Mouse (Mus musculus) heart, embryonic 12.5 days (tissue): ENCODE measurements around the gene Zfp423. TPM values are rescaled to one million over a fixed set of nuclear protein-coding genes. Genes with fewer than 3 reads are reported as not detected.

Experiments used
- ATAC-seq: fragments of 200-750 bp; cut with Nextera tagmentation; 2 replicates; pipeline ENCODE4 v1.8.0; 2017; ENCODE audit warnings: moderate TSS enrichment, moderate library complexity; ENCODE audit not compliant: insufficient number of reproducible peaks, low FRiP score
- H3K27ac ChIP-seq: fragments of 300-500 bp; sonication (generic); 2 replicates; pipeline ENCODE4 v1.5.1; 2016; ENCODE audit warnings: mild to moderate bottlenecking, moderate library complexity; ENCODE audit not compliant: poor library complexity, severe bottlenecking
- H3K27me3 ChIP-seq: fragments of 300-500 bp; sonication (generic); replicated peaks from 2 replicates; pipeline ENCODE4 v1.6.1; 2016; ENCODE audit warnings: mild to moderate bottlenecking, moderate library complexity
- H3K36me3 ChIP-seq: fragments of 300-500 bp; sonication (generic); 2 replicates; pipeline ENCODE4 v1.6.1; 2016; ENCODE audit warnings: mild to moderate bottlenecking, moderate library complexity
- H3K4me1 ChIP-seq: fragments of 300-500 bp; sonication (generic); replicated peaks from 2 replicates; pipeline ENCODE4 v1.6.1; 2016; ENCODE audit warnings: mild to moderate bottlenecking
- H3K4me2 ChIP-seq: fragments of 300-500 bp; sonication (generic); 2 replicates; pipeline ENCODE4 v1.6.1; 2016; ENCODE audit warnings: mild to moderate bottlenecking, moderate library complexity
- H3K4me3 ChIP-seq: fragments of 300-500 bp; sonication (generic); 2 replicates; pipeline ENCODE4 v1.5.1; 2016; ENCODE audit warnings: mild to moderate bottlenecking
- H3K9ac ChIP-seq: fragments of 300-500 bp; sonication (generic); 2 replicates; pipeline ENCODE4 v1.6.1; 2016; ENCODE audit warnings: mild to moderate bottlenecking, moderate library complexity
- H3K9me3 ChIP-seq: fragments of 300-500 bp; sonication (generic); replicated peaks from 2 replicates; pipeline ENCODE4 v1.6.1; 2016; ENCODE audit warnings: mild to moderate bottlenecking, moderate library complexity
- WGBS: fragments of 180-500 bp; shearing (Covaris S2); methylation state at CpG from one replicate; pipeline ENCODE4 v1.1.7; 2016; 5-methylcytosine and 5-hydroxymethylcytosine counted together
- polyA plus RNA-seq: library from polyadenylated mRNA; unstranded; fragments of >200 nt; fragmentation: Nextera tagmentation; extraction: Ambion mirVana; gene quantifications from 2 replicates; pipeline ENCODE4 v1.2.1, GENCODE M21; 2016

The Zfp423 gene
- polyA plus RNA-seq, 1 experiment from 2014 or later = 6.3 TPM

GRCm38 (mm10) chr8:87680034-87680433 is 279.4 kb downstream of the Zfp423 start:
- Histone ChIP-seq H3K36me3 (peaks cover 5% of the 10 kb centered on the region; the same call in 1 of the 2 replicates), H3K27ac (no peak overlapping the region), H3K27me3 (0 out of 2 replicates have a peak, but pooled peaks cover 3% of the 10 kb centered on the region), H3K9me3 (peaks cover 5% of the 10 kb centered on the region; the same call in 1 of the 2 replicates), H3K4me2 (no peak overlapping the region), H3K4me1 (no peaks in the 10 kb centered on the region), H3K9ac (no peak overlapping the region), H3K4me3 (no peak overlapping the region)
- ATAC-seq = no peak
- 64% methylated on average over 3 of the region's 3 CpGs for WGBS

GRCm38 (mm10) chr8:87679431-87680003 is 279.9 kb downstream of the Zfp423 start:
- 81% methylated on average over 11 of the region's 11 CpGs for WGBS
- Histone ChIP-seq H3K9ac (no peak overlapping the region), H3K4me3 (no peak overlapping the region), H3K27me3 (0 out of 2 replicates have a peak, but pooled peaks cover under 1% of the 10 kb centered on the region), H3K27ac (no peak overlapping the region), H3K36me3 (peaks cover 5% of the 10 kb centered on the region; the same call in 1 of the 2 replicates), H3K4me2 (no peak overlapping the region), H3K4me1 (no peaks in the 10 kb centered on the region), H3K9me3 (peaks cover 5% of the 10 kb centered on the region; the same call in 1 of the 2 replicates)
- no peak for ATAC-seq

- Histone ChIP-seq H3K4me1 (no peaks in the 10 kb centered on the region), H3K4me2 (no peak overlapping the region), H3K9ac (no peak overlapping the region), H3K4me3 (no peak overlapping the region), H3K9me3 (peaks cover 5% of the 10 kb centered on the region; the same call in 1 of the 2 replicates), H3K27ac (no peak overlapping the region), H3K36me3 (0 out of 2 replicates have a peak, but pooled peaks cover 5% of the 10 kb centered on the region), H3K27me3 (no peaks in the 10 kb centered on the region)
- ATAC-seq = no peak
- 75% methylated on average over 9 of the region's 9 CpGs for WGBS
These were observed 284.0 kb downstream of the Zfp423 start for GRCm38 (mm10) chr8:87675411-87675810.

- H3K27me3 ChIP-seq = no peaks in the 10 kb centered on the region
- no peak overlapping the region for H3K27ac ChIP-seq
- H3K4me1 ChIP-seq = no peaks in the 10 kb centered on the region
- 70% methylated on average over 7 of the region's 7 CpGs for WGBS
- peaks cover 5% of the 10 kb centered on the region; the same call in 1 of the 2 replicates for H3K9me3 ChIP-seq
- no peak overlapping the region for H3K4me3 ChIP-seq
- no peak overlapping the region for H3K9ac ChIP-seq
- no peak overlapping the region for H3K4me2 ChIP-seq
- no peaks in the 10 kb centered on the region for H3K36me3 ChIP-seq
- ATAC-seq = no peak
These were observed 285.2 kb downstream of the Zfp423 start for GRCm38 (mm10) chr8:87674157-87674556.

GRCm38 (mm10) chr8:87672214-87672613 is 287.2 kb downstream of the Zfp423 start:
- Histone ChIP-seq H3K36me3 (no peaks in the 10 kb centered on the region), H3K4me3 (no peak overlapping the region), H3K9ac (no peak overlapping the region), H3K27me3 (no peaks in the 10 kb centered on the region), H3K27ac (no peak overlapping the region), H3K9me3 (no peaks in the 10 kb centered on the region), H3K4me2 (no peak overlapping the region), H3K4me1 (no peaks in the 10 kb centered on the region)
- no peak for ATAC-seq
- 80% methylated on average over 2 of the region's 2 CpGs for WGBS

GRCm38 (mm10) chr8:87671209-87671970 is 288.0 kb downstream of the Zfp423 start:
- ATAC-seq = no peak
- WGBS = 79% methylated on average over 13 of the region's 13 CpGs

GRCm38 (mm10) chr8:87670232-87670631 is 289.2 kb downstream of the Zfp423 start:
- no peak for ATAC-seq
- 87% methylated on average over 3 of the region's 3 CpGs for WGBS
- Histone ChIP-seq H3K9me3 (no peaks in the 10 kb centered on the region), H3K27ac (no peak overlapping the region), H3K27me3 (peaks cover 5% of the 10 kb centered on the region; the same call in 1 of the 2 replicates), H3K4me1 (no peaks in the 10 kb centered on the region), H3K4me3 (no peak overlapping the region), H3K36me3 (no peaks in the 10 kb centered on the region), H3K4me2 (no peak overlapping the region), H3K9ac (no peak overlapping the region)

More at GRCm38 (mm10) chr8:87671209-87671970, 288.0 kb downstream of the Zfp423 start:
- no peak overlapping the region for H3K27ac ChIP-seq
- H3K4me2 ChIP-seq = no peak overlapping the region
- no peaks in the 10 kb centered on the region for H3K27me3 ChIP-seq
- H3K4me3 ChIP-seq = no peak overlapping the region
- no peaks in the 10 kb centered on the region for H3K4me1 ChIP-seq
- H3K9ac ChIP-seq = no peak overlapping the region
- no peaks in the 10 kb centered on the region for H3K36me3 ChIP-seq
- H3K9me3 ChIP-seq = no peaks in the 10 kb centered on the region

- no peak overlapping the region for H3K4me3 ChIP-seq
- H3K4me1 ChIP-seq = no peaks in the 10 kb centered on the region
- peaks cover 13% of the 10 kb centered on the region for H3K27me3 ChIP-seq
- WGBS = 75% methylated on average over 2 of the region's 2 CpGs
- no peak overlapping the region for H3K4me2 ChIP-seq
- no peaks in the 10 kb centered on the region for H3K36me3 ChIP-seq
- no peak overlapping the region for H3K9ac ChIP-seq
- ATAC-seq = no peak
- no peaks in the 10 kb centered on the region for H3K9me3 ChIP-seq
- no peak overlapping the region for H3K27ac ChIP-seq
These were observed 290.7 kb downstream of the Zfp423 start for GRCm38 (mm10) chr8:87668736-87669135.

- Histone ChIP-seq H3K4me2 (no peak overlapping the region), H3K4me3 (no peak overlapping the region), H3K36me3 (no peaks in the 10 kb centered on the region), H3K27ac (no peak overlapping the region), H3K9me3 (no peaks in the 10 kb centered on the region), H3K9ac (no peak overlapping the region), H3K4me1 (peaks cover 3% of the 10 kb centered on the region), H3K27me3 (peaks cover 19% of the 10 kb centered on the region)
- 74% methylated on average over 26 of the region's 26 CpGs for WGBS
- ATAC-seq = no peak
These were observed 291.3 kb downstream of the Zfp423 start for GRCm38 (mm10) chr8:87667914-87668643.

GRCm38 (mm10) chr8:87667297-87667696 is 292.1 kb downstream of the Zfp423 start:
- no peak overlapping the region for H3K4me3 ChIP-seq
- H3K27me3 ChIP-seq = peaks cover 26% of the 10 kb centered on the region
- 81% methylated on average over 6 of the region's 6 CpGs for WGBS
- no peak overlapping the region for H3K27ac ChIP-seq
- H3K4me1 ChIP-seq = peaks cover 9% of the 10 kb centered on the region
- no peaks in the 10 kb centered on the region for H3K9me3 ChIP-seq
- no peak for ATAC-seq
- H3K9ac ChIP-seq = no peak overlapping the region
- H3K36me3 ChIP-seq = no peaks in the 10 kb centered on the region
- no peak overlapping the region for H3K4me2 ChIP-seq

GRCm38 (mm10) chr8:87665337-87665736 is 294.1 kb downstream of the Zfp423 start:
- H3K4me2 ChIP-seq = no peak overlapping the region
- peaks cover 42% of the 10 kb centered on the region for H3K27me3 ChIP-seq
- H3K4me1 ChIP-seq = peaks cover 22% of the 10 kb centered on the region
- H3K27ac ChIP-seq = no peak overlapping the region
- H3K4me3 ChIP-seq = no peak overlapping the region
- no peak for ATAC-seq
- 80% methylated on average over 8 of the region's 8 CpGs for WGBS
- H3K36me3 ChIP-seq = no peaks in the 10 kb centered on the region
- no peaks in the 10 kb centered on the region for H3K9me3 ChIP-seq
- H3K9ac ChIP-seq = no peak overlapping the region
